Mouse (Mus musculus): ENCODE measurements around the gene Ctc1.
"Not testable (repeated sequence)": the region's sequence is repeated elsewhere in the genome, so short reads cannot be mapped to it uniquely, and the experiment has no call there.

The Ctc1 gene

DNA sequence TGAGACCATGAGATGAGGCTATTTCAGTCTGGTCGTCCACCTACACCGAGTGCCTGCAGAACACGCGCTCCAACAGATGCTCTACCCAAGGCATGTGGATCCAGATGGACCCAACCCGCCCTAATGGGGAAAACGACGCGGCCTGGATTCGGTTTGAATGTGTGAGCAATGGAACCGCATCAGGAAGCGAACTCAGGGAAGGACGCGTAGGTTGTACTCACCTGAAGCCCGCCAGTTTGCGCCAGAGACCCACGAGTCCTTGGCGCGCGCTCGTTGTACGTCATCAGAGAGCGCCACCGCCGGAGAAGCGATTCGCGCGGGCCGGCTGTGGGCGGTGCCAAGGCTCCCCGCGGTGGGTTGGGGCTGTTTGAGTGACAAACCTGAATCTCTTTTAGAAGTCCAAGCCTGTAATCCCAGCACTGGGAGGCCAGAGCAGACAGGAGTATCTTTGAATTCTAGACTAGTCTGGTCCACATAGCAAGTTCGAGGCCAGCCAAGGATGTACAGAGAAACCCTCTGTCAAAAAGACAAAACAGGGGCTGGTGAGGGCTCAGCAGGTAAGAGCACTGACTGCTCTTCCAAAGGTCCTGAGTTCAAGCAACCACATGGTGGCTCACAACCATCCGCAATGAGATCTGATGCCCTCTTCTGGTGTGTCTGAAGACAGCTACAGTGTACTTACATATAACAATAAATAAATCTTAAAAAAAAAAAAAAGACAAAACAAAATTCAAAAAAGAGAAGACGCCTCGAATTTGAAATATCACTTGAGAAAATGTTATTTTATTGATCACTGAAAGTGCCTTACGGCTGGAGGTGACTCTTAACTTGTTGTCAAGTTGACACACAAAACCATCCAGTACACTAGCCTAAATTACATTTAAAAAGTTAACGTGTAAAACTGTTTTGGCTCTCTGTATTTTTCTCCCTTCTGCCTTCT is 7.3 kb upstream of the Ctc1 start, which contains the start of gene Pfas:
Pfas (minus strand) TSS at position 279 of the 940 bp plus-strand sequence.
- peak; percentile 94 for DNase-seq (ENCODE audit: low read depth)

DNA sequence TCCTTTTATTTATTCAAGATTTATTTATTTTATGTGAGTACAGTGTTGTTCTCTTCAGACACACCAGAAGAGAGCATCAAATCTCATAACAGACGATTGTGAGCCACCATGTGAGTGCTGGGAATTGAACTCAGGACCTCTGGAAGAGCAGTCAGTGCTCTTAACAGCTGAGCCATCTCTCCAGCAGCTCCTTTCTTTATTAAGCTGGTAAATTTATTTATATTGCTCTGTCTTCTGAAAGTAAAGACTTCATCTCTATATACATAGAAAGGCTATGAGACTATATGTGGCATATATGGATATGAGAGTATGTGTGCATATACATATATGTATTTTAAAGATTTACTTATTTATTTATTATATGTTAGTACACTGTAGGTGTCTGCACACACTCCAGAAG is 6.2 kb upstream of the Ctc1 start:
- DNase-seq (ENCODE audit: low read depth), result no peak

DNA sequence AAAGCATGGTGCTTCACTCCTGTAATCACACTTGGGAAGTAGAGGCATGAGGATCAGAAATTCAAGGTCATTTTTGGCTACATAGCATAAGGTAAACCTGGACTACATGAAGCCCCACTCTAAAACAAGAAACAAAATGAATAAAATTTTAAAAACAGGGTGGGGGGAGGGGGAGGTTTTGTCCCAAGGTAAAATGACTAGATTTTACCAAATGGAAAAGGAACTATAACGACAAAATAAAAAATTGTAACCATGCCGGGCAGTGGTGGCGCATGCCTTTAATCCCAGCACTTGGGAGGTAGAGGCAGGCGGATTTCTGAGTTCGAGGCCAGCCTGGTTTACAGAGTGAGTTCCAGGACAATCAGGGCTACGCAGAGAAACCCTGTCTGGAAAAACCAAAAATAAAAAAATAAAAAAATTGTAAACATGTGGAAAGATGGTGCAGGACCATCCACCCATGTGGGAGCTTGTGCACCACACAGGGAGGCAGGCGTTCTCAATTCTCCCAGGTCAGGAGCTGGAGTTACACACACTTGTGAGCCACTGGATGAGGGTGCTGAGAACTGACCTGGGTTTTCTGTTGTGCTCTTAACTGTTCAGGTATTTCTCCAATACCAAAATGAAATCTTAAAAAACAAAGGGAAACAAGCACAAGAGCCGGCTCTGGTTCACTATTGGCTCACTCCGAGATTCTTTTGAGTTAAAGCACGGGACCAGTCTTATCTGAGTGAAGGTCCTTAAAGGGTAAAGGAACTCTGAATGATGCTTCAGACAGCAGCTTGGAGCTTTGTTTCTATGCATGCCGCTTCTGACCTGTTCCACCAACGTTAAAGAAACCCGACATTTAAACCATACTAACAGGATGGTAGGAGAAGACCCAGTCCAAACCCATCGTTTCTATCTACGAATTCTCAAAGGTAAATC is 5.0 kb upstream of the Ctc1 start:
- no peak for DNase-seq (ENCODE audit: low read depth)

DNA sequence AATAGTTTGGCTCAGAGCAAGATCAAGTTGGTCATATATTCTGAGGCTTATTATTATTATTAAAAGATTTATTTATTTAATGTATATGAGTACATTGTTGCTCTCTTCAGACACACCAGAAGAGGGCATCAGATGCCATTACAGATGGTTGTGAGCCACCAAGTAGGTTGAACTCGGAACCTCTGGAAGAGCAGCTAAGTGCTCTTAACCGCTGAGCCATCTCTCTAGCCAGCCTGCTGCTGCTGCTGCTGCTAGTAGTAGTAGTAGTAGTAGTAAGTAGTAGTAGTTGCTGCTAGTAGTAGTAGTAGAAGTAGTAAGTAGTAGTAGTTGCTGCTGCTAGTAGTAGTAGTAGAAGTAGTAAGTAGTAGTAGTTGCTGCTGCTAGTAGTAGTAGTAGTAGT is 4.3 kb upstream of the Ctc1 start:
- DNase-seq (ENCODE audit: low read depth), result not testable (repeated sequence)

DNA sequence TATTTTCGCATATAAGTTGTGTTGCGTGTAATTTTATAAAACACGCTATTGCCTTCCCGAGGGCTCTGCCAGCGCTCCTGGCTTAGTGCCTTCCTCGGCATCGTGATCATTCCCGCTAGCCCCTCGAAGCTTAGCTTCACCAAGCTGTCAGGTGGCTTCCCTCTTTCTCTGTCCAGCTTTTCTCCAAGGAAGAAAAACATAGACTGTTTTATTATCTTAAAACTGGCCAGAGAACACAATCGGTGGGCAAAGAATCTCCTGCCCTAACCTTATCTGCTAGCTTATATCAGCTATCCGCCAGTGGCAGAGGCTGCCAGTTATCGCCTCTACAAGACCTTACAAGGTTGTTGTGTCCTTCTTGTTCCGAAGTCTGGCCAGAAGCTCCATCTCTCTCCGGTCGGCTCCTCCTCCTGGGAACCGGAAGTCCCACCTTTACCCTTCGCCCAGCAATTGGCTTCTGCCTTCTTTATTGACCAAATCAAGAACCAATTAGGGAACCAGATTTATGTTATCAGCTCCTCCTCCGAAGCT is 3.6 kb upstream of the Ctc1 start:
- peak; percentile 91 for DNase-seq (ENCODE audit: low read depth)

DNA sequence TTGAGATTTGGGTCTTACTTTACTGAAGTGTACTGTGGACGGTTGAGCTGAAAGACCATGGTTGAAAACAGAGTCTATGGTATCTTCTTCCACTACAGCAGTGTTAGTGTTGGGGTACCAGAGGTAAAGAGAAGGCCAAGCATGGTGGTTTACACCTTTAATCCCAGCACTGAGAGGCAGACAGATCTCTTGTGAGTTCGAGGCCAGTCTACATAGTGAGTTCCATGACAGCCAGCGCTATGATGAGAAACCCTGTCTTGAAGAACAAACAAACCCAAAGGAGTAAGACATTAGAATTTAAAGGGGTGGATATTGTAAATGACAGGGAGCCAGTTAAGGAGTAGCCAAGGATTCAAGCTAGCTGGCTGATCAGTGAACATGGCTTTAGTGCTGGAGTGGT is 1.0 kb downstream of the Ctc1 start:
- no peak for DNase-seq (ENCODE audit: low read depth)

DNA sequence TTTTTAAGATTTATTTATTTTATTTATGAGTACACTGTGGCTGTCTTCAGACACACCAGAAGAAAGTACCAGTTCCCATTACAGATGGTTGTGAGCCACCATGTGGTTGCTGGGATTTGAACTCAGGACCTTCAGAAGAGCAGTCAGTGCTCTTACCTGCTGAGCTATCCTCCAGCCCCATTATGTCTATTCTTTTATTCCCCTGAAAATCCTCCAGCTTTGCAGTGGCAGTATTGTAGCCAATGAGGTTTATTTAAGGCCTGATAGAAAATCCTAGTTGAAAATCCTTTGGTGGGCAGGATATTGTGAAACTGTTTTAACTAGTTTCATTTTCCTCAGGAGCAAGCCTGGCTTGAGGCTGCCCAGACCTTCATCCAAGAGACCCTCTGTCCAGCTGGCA is 5.0 kb downstream of the Ctc1 start:
- no peak for DNase-seq (ENCODE audit: low read depth)

DNA sequence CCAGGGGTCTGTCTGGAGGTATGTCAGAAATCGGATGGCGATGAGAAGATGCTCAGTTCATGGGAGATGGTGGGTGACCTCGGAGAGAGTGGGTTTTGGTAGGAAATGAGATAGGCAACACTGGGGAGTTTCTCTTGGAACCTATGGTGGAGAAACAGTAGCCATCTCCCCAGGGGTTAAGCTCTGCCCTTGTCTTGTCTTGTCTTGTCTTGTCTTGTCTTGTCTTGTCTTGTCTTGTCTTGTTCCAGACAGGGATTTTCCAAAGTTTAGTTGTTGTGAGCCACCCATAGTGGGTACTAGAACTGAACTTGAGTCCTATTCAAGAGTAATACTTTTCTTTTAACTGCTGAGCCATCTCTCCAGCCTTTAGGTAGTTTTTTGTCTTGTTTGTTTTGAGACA is 10.9 kb downstream of the Ctc1 start:
- DNase-seq (ENCODE audit: low read depth), result no peak

DNA sequence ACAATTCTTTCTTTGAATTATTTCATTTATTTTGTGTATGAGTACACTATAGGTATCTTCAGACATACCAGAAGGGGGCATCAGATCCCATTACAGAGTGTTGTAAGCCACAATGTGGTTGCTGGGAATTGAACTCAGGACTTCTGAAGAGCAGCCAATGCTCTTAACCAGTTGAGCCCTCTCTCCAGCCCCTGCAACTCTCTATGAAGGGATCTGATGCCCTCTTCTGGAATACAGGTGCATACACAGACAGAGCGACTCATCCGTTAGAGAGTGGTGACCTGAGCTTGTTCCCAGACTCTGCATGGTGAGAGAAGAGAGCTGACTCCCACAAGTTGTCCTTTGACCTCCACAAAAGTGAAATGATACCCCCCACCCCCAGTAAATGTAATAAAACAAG is 13.1 kb downstream of the Ctc1 start:
- DNase-seq (ENCODE audit: low read depth), result no peak

DNA sequence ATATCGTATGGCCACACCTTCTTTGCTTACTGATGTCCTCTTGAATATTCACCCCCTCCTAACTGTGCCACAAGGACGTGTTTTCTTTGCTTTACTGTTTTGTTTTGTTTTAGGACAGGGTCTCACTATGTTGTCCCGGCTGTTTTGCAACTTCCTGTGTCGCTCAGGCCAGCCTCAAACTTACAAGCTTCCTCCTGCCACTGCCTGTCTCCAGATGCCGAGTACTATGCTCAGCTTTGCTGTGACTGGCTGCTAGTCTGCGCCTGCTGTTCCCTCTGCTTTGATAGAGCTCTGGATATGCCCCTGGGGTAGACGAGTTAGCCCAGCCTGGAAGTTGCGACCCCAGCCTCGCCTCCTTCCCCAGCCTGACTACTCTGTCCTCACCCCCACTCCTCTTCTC is 17.8 kb downstream of the Ctc1 start:
- no peak for DNase-seq (ENCODE audit: low read depth)

DNA sequence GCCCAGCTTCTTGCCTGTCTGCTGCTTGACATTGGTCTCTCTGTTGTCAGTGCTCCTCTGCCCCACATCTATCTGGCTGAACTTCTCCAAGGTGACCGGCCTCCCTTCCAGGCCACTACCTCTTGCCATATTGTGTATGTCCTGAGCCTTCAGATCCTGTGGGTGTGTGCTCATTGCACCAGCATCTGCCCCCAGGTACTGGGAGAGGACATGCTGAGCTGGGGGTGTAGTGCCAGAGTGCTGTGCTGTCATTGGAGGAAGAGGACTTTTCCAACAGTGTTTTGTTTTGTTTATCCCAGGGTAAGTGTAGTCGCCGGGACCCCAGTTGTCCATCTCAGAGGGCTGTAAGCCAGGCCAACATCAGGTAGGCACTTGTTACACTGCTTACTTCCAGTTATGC is 18.9 kb downstream of the Ctc1 start:
- DNase-seq (ENCODE audit: low read depth), result no peak

DNA sequence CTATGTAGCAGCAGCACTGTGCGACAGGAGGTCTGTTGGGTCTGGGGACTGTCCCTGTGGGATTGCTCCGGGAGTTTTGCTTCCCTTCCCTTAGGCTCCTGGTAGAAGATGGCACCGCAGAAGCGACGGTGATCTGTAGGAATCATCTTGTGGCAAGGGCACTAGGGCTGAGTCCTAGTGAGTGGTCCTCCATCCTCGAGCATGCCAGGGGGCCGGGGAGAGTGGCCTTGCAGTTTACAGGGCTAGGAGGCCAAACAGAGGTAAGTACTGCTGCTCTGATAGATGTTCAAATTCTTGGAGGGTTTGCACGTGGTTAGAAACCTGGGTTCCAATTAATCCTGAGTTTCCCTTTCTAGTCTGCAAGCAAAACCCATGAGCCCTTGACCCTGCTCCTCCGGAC is 19.7 kb downstream of the Ctc1 start:
- no peak for DNase-seq (ENCODE audit: low read depth)

DNA sequence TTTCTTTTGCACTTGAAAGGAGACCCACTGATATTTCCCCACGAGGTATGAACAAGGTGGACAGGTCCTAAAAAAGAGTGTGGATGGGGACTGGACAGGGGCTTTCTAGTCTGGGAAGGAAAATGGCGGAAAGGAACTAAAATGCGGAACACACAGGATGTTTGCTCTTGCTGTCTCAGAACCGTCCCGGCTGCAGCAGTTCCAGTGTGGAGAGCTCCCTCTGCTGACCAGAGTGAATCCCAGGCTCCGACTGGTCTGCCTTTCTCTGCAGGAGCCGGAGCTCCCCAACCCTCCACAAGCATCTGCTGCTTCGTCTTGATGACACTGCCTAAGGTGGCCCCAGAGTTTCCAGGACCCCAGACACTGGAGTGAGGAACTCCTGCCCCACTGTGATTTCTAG is 20.1 kb downstream of the Ctc1 start:
- peak; percentile 87 for DNase-seq (ENCODE audit: low read depth)

DNA sequence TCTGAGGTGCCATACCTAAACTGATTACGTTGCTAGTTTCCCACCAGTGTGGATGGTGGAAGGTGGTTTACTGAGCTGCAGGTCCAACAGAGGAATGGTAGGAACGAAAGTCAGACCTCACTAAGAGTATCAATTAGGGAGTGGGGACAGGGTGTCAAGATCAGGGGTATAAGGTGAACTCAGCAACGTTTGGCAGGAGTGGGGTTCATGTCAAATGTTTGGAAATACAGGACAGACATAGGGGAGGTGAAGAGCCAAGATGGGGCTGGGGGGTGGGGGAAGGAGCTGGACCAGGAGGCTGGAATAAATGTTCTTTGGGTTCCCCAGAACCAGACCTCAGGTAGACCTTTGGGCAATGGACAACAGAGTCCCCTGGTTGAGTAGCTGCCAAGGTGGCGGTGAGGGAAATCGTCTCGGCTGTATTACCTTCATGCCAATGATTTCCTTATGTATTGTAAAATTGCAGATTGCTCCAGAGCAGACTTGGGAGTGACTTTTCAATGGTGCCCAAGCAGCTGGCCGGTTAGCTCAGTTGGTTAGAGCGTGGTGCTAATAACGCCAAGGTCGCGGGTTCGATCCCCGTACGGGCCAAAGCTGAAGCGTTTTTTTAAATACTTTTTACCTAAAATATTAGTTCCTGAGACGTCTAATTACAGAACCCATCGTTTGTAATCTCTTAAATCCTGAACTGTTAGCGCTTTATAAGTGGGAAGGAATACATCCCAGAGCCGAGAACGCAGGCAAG is 20.9 kb downstream of the Ctc1 start:
- no peak for DNase-seq (ENCODE audit: low read depth)

DNA sequence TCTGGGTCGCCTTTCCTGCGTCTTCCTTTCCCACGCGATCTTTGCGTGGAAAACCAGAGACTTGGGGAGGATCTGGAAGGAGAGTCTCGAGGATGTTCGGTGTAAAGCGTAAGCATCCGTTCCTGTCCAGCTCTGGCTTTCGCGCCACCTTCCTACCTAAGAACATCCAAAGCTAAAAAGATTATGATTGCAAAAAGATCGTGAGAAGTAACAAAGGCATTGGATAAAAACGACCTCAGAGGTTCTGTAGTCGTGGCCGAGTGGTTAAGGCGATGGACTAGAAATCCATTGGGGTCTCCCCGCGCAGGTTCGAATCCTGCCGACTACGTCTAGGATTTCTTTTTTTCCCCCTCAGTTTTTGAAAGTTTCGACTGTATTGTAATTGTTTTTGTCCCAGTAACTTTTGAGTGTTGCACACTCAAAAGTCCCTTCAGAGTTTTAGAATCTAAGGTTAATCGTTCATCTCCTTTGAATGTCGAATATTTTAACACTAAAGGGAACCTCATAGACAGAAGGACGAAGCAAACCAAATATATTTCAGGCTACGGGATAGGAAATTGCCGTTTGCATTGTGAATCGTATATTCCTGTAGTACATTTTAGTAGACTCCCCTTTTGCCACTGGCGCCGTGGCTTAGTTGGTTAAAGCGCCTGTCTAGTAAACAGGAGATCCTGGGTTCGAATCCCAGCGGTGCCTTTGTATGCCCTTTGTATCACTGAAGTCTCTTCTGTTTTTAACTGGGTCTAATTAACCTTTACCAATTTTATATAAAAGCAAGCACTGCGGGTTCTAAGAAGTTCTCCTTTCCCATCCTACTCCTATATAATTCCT is 21.7 kb downstream of the Ctc1 start:
- DNase-seq (ENCODE audit: low read depth), result peak; percentile 84

DNA sequence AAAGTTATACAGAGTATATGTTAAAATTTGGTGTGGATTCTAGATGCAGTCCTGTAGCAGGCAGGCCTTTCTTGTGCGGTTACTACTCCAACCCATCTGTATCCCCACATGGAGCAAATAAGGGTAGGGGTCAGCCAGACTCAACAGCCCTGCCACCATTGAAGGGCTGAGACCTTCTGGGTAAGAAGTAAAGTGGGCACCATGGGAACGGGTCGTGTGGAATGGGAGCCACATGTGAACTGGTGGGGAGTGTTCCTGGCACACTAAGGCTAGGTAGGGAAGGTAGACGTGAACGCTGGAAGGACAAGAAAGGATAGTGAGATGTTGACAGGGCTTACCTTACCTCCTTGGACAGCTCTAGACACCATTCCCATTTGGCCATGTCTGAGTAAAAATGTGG is 22.5 kb downstream of the Ctc1 start:
- DNase-seq (ENCODE audit: low read depth), result no peak

DNA sequence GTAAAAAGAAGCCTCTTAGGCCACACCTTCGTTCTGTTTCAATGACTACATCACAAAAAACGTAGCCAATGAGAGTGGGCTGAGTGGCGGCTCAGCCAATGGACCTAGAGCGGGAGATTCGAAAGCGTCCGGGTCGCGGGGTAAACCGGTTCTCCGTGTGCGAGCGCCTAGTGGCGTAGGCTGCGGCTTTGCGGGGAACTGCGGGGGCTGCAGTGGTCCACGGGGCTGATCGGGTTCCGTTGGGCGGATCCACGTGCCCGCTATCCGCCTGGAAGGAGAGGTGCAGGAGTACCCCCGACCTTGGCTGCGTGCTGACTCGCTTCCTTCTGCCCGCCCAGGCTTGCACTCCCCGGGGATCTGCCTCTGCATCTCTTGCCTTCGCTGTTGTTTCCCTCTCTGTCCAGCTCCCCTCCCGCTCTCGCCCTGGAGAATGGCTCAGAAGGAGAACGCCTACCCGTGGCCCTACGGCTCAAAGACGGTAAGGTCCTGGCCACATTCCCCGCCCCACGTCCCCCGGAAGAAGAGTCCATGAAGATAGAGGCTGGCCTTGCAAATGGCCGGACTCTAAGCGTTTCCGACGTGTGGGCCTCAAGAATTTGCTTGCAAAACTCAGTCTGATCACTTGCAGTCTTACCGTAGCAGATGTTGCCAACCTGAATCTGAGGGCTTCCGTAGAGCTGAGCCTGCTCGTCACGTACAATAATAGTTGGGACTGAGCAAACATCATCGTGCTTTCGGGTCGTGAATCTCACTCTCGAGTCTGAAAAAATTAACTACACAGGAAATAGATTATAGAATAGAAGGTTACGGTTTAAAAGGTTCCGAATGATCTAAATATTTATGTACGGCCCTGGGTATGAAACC is 30.1 kb downstream of the Ctc1 start, which contains the start of gene Aurkb:
Aurkb (plus strand) TSS at position 117 of the 864 bp plus-strand sequence.
- DNase-seq (ENCODE audit: low read depth), result peak; percentile 93

DNA sequence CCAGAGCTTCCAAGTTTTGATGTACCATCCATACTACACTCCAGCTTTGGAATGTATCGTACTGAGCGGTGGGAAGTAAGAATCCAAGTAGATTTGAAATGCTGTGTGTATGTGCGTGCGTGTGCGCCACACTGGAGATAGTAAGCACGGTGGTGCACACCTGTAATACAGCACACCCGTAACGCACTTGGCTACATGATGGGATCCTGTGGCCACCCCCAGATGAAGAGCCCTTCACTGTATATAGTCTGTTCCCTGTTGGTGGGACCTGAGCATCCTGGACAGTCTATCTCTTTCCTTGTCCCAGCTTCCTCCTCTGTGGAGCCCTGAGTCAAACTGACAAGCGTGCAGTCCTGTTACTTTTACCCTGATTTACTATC is 30.7 kb downstream of the Ctc1 start:
- no peak for DNase-seq (ENCODE audit: low read depth)

DNA sequence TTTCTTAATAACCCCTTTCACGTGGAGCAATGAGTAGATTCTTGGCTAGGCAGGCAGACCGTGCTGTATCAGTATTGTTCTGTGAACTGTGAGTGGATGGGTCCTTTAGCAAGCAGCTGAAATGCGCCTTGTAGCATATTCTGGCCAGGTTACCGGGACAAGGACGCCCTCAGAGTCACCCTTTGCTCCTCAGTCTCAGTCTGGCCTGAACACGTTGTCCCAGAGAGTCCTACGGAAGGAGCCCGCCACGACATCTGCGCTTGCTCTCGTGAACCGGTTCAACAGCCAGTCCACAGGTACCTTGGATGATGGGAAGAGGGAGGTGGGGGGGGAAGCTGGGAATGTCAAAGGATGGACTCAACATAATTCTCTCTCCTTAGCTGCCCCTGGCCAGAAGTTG is 31.9 kb downstream of the Ctc1 start:
- DNase-seq (ENCODE audit: low read depth), result no peak

DNA sequence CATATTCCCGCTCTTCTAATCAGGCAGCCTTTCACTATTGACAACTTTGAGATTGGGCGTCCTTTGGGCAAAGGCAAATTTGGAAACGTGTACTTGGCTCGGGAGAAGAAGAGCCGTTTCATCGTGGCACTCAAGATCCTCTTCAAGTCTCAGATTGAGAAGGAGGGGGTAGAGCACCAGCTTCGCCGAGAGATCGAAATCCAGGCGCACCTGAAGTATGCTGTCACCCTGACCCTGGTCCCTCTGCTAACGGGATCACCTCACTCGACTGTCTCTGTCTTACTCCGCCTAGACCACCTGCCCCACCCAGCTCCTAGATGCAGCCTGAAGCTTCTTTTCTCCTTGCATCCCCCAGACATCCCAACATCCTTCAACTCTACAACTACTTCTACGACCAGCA is 32.4 kb downstream of the Ctc1 start:
- no peak for DNase-seq (ENCODE audit: low read depth)
